Mouse (Mus musculus): ENCODE results near the gene Rhbdd3.

The Rhbdd3 gene

GRCm38 (mm10) chr11:5129035-5129480 is 30.3 kb downstream of the Rhbdd3 start:
- DNase-seq (ENCODE audit: low read depth): no peak

- DNase-seq (ENCODE audit: low read depth): no peak
Observed at GRCm38 (mm10) chr11:5130111-5130665, 31.5 kb downstream of the Rhbdd3 start.

- no peak for DNase-seq (ENCODE audit: low read depth)
Observed at GRCm38 (mm10) chr11:5132751-5133150, 34.0 kb downstream of the Rhbdd3 start.

DNA sequence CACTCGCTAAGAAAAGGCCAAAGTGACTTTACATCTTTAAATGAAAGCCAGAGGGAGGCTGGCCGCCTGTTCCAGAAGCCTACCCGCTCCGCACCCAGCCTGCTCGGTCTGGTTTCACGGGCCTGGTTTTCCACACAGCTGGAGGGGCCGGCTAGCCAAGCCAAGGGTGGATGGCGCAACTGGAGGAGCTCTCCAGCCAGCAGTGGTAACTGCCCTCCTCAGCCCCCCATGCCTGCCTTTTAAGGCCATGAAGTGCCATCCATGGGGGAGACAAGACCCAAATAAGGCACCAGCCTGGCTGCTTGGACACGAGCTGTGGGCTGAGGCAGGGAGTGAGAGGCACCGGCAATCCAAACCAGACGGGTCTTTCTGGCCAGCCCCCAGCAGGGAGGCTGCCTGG is 37.2 kb downstream of the Rhbdd3 start:
- no peak for DNase-seq (ENCODE audit: low read depth)

DNA sequence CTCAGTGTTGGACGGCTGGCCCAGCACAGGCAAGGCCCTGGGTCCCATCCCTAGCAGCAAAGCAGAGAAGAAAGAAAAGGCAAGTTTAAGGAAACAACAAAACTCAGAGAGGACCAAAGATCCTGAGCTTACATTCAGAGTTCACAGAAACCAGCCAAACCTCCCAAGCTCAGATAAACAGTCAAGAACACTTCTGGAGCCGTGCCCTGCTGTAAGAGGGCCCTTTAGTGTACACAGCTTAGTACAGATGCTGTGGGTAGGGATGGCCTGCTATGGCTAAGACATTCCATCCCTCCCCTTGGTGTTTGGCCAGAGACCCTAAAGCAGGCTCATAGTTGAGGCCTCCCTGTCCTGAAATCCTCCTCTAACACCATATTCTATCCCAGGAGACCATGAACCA is 39.9 kb downstream of the Rhbdd3 start:
- DNase-seq (ENCODE audit: low read depth): no peak

DNA sequence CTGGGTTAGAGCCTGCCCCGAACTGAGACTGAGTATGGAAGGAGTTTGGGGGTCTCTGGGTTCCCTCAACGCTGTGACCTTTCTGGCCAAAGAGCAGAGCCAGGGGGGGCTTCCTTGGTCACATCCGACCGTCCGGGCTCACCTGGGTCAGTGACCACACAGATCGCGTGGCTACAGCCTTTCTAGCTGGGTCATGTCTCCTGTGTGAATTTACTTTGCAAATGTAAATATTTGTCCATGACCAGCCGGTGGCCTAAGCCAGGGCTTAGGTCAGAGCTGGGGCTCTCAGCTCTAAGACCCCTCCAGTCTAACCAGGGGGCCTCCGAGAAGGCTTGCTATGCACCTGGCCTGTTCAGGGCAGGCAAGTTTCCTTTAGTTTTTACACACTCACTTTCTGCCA is 40.6 kb downstream of the Rhbdd3 start:
- no peak for DNase-seq (ENCODE audit: low read depth)

GRCm38 (mm10) chr11:5140619-5141018 is 41.9 kb downstream of the Rhbdd3 start:
- DNase-seq (ENCODE audit: low read depth): no peak

DNA sequence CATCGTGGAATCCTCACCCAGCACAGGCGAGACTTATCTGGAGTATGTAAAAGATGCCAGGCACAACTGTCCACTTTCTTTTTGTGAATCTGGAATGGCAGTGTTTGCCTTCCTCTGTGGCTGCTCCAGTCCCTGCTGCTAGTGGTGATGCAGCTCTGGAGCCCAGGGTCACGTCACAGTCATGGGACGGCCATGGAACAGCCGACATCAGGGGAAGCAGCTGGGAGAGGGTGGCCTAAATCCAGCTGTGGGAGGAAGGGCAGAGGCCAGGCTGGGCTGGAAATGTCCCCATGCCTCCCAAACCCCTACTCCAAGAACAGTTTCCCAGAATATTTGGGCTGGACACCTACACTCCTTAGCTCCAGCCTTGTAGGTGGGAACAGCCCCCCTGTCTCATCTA is 42.5 kb downstream of the Rhbdd3 start:
- DNase-seq (ENCODE audit: low read depth): no peak

DNA sequence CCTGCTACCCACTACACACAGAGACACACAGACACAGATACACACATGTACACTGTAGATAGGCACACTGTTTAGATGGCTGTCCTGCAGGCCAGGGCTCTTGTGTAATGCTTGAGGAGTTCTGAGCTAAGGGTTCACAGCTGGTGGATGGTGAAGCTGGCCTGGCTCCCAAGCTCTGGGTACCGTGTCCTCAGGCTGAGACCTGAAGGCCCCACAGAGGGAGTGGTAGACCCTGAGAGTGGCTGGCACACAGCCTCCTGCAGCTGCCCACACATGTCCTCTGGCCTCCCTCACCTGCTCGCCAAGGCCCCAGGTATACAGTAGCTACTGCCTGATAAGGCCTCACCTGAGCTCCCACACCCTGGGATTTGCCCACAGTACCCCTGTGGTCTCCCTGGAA is 43.2 kb downstream of the Rhbdd3 start:
- DNase-seq (ENCODE audit: low read depth): no peak

DNA sequence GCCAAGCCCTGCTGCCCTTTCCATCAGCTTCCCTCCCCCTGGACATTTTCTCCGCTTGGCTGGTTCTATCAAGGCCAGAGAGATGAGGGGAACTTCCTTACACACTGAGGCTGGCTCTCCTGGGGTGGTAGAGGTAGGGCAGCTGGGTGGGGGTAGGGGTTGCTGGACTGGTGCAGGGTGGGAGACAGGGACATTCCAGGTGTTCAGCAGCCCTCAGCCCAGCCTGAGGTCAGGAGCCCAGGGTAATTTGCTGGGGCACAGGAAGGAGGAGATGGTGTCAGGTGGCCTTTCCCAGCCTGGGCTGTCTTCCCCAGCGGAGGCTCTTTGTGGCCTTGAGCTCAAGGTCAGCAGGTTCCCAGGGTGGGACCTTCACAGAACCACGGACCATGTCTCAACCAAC is 46.9 kb downstream of the Rhbdd3 start:
- no peak for DNase-seq (ENCODE audit: low read depth)

DNA sequence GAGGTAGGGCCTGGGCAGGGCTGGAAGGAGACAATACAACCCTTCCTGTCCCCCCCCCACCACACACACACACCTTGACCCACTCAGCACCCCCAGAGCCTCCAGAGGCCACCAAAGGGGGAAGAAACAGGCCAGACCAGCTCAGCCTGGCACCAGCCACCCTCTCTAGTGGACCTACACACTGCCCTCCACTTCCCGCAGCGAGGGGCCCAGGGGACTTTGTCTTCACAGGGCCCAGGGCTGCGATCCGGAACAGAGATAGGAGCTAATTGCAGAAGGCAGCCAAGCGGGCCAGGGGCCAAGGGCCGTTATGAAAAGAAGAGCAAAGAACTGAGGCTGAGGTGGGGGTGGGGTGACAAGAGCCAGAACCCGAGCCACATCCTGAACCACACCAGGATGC is 50.5 kb downstream of the Rhbdd3 start:
- no peak for DNase-seq (ENCODE audit: low read depth)

- DNase-seq (ENCODE audit: low read depth): no peak
Observed at GRCm38 (mm10) chr11:5149955-5150354, 51.2 kb downstream of the Rhbdd3 start.

GRCm38 (mm10) chr11:5150416-5151246 is 51.9 kb downstream of the Rhbdd3 start:
- peak; percentile 17 for DNase-seq (ENCODE audit: low read depth)

DNA sequence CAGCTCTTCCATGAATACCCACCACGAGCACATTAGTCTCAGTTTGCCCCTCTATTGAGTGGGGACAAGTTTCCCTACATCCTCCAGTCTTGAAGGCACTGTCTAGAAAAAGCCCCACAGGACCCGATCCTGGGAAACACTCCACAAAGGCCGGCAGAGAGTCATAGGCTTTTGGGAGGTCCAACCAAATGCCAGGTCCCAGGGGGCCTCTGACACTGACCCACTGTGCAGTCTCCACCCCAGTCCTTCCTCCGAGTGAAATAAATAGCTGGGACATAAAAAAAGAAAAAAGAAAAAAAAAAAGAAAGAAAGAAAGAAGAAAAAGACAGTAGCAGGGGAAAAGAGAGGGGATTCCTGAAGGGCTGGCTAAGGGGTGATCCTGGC is 52.5 kb downstream of the Rhbdd3 start:
- no peak for DNase-seq (ENCODE audit: low read depth)

DNA sequence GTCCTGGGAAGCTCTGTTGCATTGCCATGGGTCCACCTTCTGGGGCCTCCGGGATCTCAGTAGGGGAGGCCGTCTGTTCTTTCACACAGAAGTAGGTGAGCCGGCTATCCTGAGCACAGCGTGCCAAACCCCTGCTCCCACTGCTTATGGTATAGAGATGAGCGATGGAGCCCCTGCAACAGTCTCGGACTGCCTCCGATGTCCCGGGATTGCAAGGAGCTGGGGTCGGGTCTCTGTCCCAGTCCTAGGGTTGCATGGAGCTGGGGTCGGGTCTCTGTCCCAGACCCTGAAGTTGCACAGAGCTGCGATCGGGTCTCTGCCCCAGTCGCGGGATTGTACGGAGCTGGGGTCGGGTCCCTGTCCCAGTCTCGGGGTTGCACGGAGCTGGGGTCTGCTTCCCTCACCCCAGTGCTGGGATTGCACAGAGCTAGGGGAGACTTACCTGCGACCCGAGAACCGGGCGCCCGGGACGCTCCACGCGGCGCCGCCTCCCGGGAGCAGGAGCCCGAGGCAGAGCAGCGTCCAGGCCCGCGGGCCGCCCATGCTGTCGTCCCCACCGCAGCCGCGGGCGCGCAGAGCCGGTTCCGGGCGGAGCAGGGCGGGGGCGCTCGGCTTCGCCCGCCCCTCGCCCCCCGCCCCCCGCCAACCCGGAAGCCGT is 53.1 kb downstream of the Rhbdd3 start, which contains the start of gene Emid1:
Emid1 (minus strand) TSS at position 578 of the 658 bp plus-strand sequence.
- peak; percentile 35 for DNase-seq (ENCODE audit: low read depth)

GRCm38 (mm10) chr11:5154961-5155805 is 56.5 kb downstream of the Rhbdd3 start:
- no peak for DNase-seq (ENCODE audit: low read depth)
